In genomic region chr8:64624603-64625037, GRCm38 (mm10) we compare ENCODE assay signal across 9 mouse cellular contexts.
A peak's percentile ranks its signal among the peaks of the same experiment; 100 is the strongest.
DNase-seq lines count a peak whose midpoint lies in the region; ATAC-seq and TF ChIP-seq lines count a peak whose summit lies in the region.
"Had no signal": no experiment of that assay in that cellular context is flagged by ENCODE, and none has a peak within 500 bp of the region (broad histone marks: within the 10 kb centered on the region; RNA-seq: fewer than 3 reads in every experiment).

No protein-coding gene starts in this region.

- no peak overlapping the region for H3K4me3 ChIP-seq in cerebellum, adult 2 months (replicated peaks; ENCODE audit: insufficient read depth, low read depth, low read length)
- peak overlapping the region; percentile 0; the same call in 1 of the 2 replicates for H3K4me3 ChIP-seq in layer of hippocampus, adult 2 months
- no peak overlapping the region for H3K4me3 ChIP-seq in midbrain, embryonic 13.5 days (replicated peaks)

- peak overlapping the region; percentile 47; the same call in 1 of the 2 replicates for H3K27ac ChIP-seq in cerebellum, adult 2 months (ENCODE audit: insufficient read depth, low read length)
- peak overlapping the region; percentile 89 for H3K27ac ChIP-seq in layer of hippocampus, adult 2 months
- peak overlapping the region; percentile 59 for H3K27ac ChIP-seq in midbrain, embryonic 13.5 days

- peak; percentile 66 for ATAC-seq in midbrain, embryonic 13.5 days

- no peak overlapping the region for H3K4me2 ChIP-seq in midbrain, embryonic 13.5 days (replicated peaks)
- H3K4me2 ChIP-seq: lung, embryonic 14.5 days had no signal

- H3K4me1 ChIP-seq in cerebellum, adult 2 months (ENCODE audit: control insufficient read depth, insufficient read depth, low read length), result peaks cover 16% of the 10 kb centered on the region
- peaks cover 44% of the 10 kb centered on the region for H3K4me1 ChIP-seq in midbrain, embryonic 13.5 days (replicated peaks)

- TF ChIP-seq POLR2A in cerebellum, adult 2 months (IDR thresholded peaks at IDR 0.05; ENCODE audit: borderline replicate concordance, insufficient read depth, low read length), result no peak

- 0 out of 2 replicates have a peak, but pooled peaks cover 7% of the 10 kb centered on the region for H3K36me3 ChIP-seq in midbrain, embryonic 13.5 days

- no peak overlapping the region for H3K9ac ChIP-seq in midbrain, embryonic 13.5 days (replicated peaks)
- H3K9ac ChIP-seq: lung, embryonic 14.5 days had no signal

- DNase-seq in brain, adult 2 months (ENCODE audit: low read depth, low spot score), result peak; percentile 87
- peak; percentile 56 to 74 for DNase-seq in cerebellum, adult 2 months
- DNase-seq in layer of hippocampus, adult 2 months (ENCODE audit: low spot score in 2 of 2), result peak; percentile 48 to 73
- no peak for DNase-seq in kidney, postnatal 36 days
- no peak for DNase-seq in heart, postnatal 14 days
- DNase-seq in heart, adult 8-10 months (ENCODE audit: low spot score), result no peak
- DNase-seq: adrenal gland, adult 8-10 months; lung, embryonic 14.5 days had no signal

- no peaks in the 10 kb centered on the region for H3K27me3 ChIP-seq in cerebellum, adult 2 months (ENCODE audit: control insufficient read depth, insufficient read depth, low read length)
- H3K27me3 ChIP-seq in midbrain, embryonic 13.5 days, result no peaks in the 10 kb centered on the region

- intact Hi-C loops in heart, postnatal 14 days (cut with DNase I), result no loop called here

- WGBS in cerebellum, adult 2 months, result 21% methylated on average over 10 of the region's 10 CpGs
- WGBS in midbrain, embryonic 13.5 days, result 20% methylated on average over 10 of the region's 10 CpGs

- H3K9me3 ChIP-seq in midbrain, embryonic 13.5 days, result no peaks in the 10 kb centered on the region

- no peak for TF ChIP-seq CTCF in cerebellum, adult 2 months (IDR thresholded peaks at IDR 0.05; ENCODE audit: borderline replicate concordance, insufficient read depth, low read depth, low read length)
- TF ChIP-seq CTCF in layer of hippocampus, adult 2 months (conservative IDR thresholded peaks at IDR 0.05), result no peak

Comparison
In these comparisons a context has a peak if more than half of its experiments do, and no peak if none do; other contexts are left out.
1. DNase-seq: peak in brain, adult 2 months (single experiment), cerebellum, adult 2 months (2 of 2) and layer of hippocampus, adult 2 months (2 of 2); none in kidney, postnatal 36 days (0 of 2), heart, postnatal 14 days (0 of 2) and heart, adult 8-10 months (single experiment).
2. Peak in every context shown above with its lines, with median percentiles within 50 percentile points of each other: H3K27ac ChIP-seq.